Mouse (Mus musculus) macrophage (primary cell): ENCODE data around the gene Neil3. TPM values are rescaled to one million over a fixed set of nuclear protein-coding genes. Genes with fewer than 3 reads are reported as not detected.

Source experiments
- H3K27ac ChIP-seq: fragments of 350-480 bp; formaldehyde crosslinking; 2 replicates; pipeline ENCODE4 v1.9.0; 2021
- H3K36me3 ChIP-seq: fragments of 350-480 bp; formaldehyde crosslinking; 2 replicates; pipeline ENCODE4 v1.9.0; 2021; ENCODE audit errors: inconsistent target
- H3K4me3 ChIP-seq: fragments of 350-480 bp; formaldehyde crosslinking; 2 replicates; pipeline ENCODE4 v1.9.0; 2021; ENCODE audit errors: inconsistent target
- H3K79me2 ChIP-seq: fragments of 350-480 bp; formaldehyde crosslinking; 2 replicates; pipeline ENCODE4 v1.9.0; 2021; ENCODE audit errors: inconsistent target
- WGBS: methylation state at CpG from one replicate; pipeline ENCODE4 v1.1.7; 2026; ENCODE audit warnings: inconsistent platforms; ENCODE audit not compliant: missing documents; 5-methylcytosine and 5-hydroxymethylcytosine counted together
- polyA plus RNA-seq: library from polyadenylated mRNA; stranded (reverse); fragments of 250-400 nt; gene quantifications from 3 replicates; pipeline ENCODE4 v1.2.4, GENCODE M21; 2018; ENCODE audit warnings: inconsistent platforms
- total RNA-seq, 78 experiments: library from RNA; depleted of rRNA; stranded (reverse); fragments of 250-400 nt; gene quantifications; 1 replicate in 9 of 78; 2 replicates in 24 of 78; 3 replicates in 43 of 78; 4 replicates in 2 of 78; pipeline ENCODE4 v1.2.4; 2018; ENCODE audit warnings: inconsistent platforms in 56 of 78

Gene Neil3
- 10 to 100 TPM in 9 of 26 experiments, 1 to 10 TPM in 17; 1.1 to 47.6 (median 9.0) TPM for total RNA-seq (2018; cell fraction: chromatin; rRNA removed)
- 1 to 10 TPM in 7 of 26 experiments, under 1 TPM in 19; 0.26 to 2.2 (median 0.74) TPM for total RNA-seq (2018; cell fraction: cytosol; rRNA removed)
- 10 to 100 TPM in 4 of 26 experiments, 1 to 10 TPM in 22; 1.1 to 64.2 (median 4.5) TPM for total RNA-seq (2018; cell fraction: nucleus; rRNA removed)
- polyA plus RNA-seq: 0.26 to 3.5 TPM (median 2.9 TPM) in 3 replicates

DNA sequence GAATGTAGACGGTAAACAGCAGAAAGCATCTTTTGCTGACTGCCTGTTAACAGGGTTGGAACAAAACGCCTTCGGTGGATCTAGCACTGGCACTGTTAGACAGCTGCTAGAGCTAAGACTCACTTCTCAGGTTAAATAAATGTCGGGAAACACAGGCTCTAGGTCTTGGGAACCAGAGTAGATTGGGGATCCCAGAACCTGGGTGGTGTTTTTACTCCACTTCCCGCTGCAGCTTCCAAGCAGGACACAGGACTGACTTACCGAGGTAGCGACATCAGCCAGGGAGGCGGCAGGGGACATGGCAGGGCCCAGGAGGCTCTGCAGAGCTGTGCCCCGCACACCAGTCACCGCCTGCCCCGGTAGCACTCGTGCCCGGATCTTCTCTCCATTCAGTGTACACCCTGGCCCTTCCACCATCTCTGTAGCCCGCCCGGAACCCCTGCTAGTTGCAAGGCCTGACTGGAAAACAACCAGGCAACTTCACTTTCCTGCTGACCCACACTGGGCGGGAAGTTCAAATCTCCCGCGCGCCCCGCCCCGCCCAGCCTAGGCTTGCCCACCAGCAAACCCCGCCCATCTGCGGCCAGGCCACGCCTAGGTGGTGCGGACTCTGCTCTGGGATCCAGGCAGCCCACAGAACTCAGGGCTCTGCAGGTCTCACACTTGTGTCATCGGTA is at the start of gene Neil3:
Gene Neil3, minus strand, starts transcription at position 571 of the 677 bp plus-strand sequence.
- H3K4me3 ChIP-seq: peak within 1 kb of the TSS; percentile 68
- no peaks in the 10 kb centered on the region for H3K36me3 ChIP-seq
- H3K79me2 ChIP-seq: peaks cover 49% of the 10 kb centered on the region
- 2% methylated on average over 26 of the region's 26 CpGs for WGBS
- H3K27ac ChIP-seq: peak within 1 kb of the TSS; percentile 48

DNA sequence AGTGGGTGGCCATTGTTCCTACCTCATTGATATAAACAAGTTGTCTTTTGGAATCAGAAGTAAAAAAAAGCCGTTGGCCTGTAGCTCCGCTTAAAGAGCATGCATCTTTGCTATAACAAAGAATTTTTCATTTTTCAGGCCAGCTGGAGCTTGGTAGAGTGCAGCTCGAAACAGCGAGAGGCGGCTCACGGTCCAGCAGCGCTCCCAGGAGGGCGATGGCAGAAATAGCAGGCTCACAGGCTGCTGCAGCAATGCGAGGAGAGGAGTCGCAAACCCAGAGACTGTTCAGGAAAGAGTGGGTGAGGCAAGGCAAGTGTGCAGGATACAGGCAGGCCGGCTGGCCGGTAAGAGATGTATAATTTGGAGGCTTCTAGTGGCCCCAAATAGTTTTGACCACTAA is 42.0 kb upstream of the Neil3 start:
- no peaks in the 10 kb centered on the region for H3K79me2 ChIP-seq
- no peaks in the 10 kb centered on the region for H3K36me3 ChIP-seq
- no peak overlapping the region for H3K4me3 ChIP-seq
- no peak overlapping the region for H3K27ac ChIP-seq
- 35% methylated on average over 12 of the region's 12 CpGs for WGBS

DNA sequence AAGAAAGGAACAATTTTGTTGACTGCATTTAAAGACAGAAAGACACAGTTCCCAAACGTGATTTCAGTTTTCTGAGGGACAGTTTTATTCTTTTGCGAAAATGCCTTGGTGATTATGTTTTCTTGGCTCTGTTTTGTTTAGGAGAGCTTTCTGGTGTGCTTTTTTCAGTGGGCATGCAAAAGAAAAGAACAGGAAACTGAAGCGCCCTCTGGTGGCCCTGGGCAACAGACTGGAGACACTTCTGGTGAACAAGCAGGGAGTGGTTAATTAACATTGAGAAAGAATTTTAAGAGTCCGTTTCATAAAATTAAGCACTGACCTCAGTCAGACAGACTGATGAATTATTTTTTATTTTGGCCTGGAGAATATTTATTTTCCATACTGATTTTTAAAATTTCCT is 25.1 kb upstream of the Neil3 start:
- Histone ChIP-seq H3K36me3 (no peaks in the 10 kb centered on the region), H3K27ac (no peak overlapping the region), H3K4me3 (no peak overlapping the region), H3K79me2 (no peaks in the 10 kb centered on the region)
- WGBS: 36% methylated on average over 4 of the region's 4 CpGs

DNA sequence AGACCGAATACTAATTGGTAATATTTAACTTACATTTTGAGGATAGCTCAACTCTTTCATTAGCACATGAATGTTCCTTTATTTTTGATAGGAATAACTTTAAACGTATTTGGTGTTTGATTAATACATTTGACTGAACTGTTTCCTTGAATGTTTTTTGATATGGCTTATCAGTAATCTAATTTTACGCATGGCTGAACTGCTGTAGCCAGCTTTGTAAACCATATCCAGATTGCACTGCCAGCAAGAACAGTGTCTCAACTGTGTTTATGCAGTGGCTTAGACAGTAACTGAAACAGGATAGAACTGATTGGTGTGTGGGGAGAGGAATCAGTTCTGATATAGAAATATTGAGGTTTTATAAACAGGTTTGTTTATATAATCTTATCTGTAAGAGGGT is 22.6 kb upstream of the Neil3 start:
- WGBS: 92% methylated on average over 2 of the region's 3 CpGs
- Histone ChIP-seq H3K79me2 (no peaks in the 10 kb centered on the region), H3K4me3 (no peak overlapping the region), H3K27ac (no peak overlapping the region), H3K36me3 (no peaks in the 10 kb centered on the region)

DNA sequence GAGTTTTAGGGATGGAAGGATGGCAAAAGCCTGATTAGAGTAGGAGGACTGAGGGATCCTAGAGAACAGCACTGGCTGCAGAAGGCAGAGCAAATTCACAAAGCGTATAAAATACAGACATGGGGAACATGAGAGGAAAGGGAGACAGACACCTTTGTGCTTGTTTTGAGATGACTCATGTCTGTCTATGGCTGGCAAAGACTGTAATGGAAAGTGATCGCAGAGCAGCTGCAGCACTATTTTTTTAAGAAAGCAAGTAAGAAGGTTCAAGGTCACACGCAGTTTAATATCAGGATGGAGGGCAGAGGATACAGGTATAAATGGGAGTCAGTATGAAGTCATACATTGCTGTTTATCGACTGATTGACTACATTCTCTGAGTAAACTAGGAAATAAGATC is 8.2 kb downstream of the Neil3 start:
- H3K79me2 ChIP-seq: peaks cover 84% of the 10 kb centered on the region
- no peaks in the 10 kb centered on the region for H3K36me3 ChIP-seq
- no peak overlapping the region for H3K27ac ChIP-seq
- 99% methylated on average over 4 of the region's 4 CpGs for WGBS
- no peak overlapping the region for H3K4me3 ChIP-seq

DNA sequence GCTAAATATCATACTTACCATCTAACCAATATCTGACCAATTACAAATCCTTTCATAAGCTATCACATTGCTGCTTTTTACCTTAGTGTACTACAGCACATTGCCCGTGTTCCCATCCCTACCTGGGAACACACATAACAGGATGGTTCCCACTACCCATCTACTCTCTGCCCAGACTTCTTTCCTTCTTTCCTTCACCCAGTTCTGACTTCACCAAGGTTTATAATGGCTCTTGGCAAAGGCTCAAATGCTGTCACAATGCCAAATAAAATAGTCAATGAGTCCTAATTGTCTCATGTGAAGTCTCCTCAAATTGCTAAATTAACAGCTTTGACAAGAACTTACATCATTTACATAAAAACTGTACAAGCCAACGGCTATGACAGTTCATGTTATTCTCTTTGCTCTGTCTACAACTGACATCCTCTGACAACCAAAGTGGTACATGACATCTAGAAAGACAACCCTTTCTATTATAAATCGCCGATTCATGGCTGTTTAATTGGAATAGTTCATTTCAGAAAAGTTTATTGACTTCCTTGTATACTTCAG is 9.9 kb downstream of the Neil3 start:
- no peaks in the 10 kb centered on the region for H3K36me3 ChIP-seq
- 97% methylated on average over 4 of the region's 4 CpGs for WGBS
- H3K4me3 ChIP-seq: no peak overlapping the region
- peaks cover 75% of the 10 kb centered on the region for H3K79me2 ChIP-seq
- H3K27ac ChIP-seq: no peak overlapping the region

DNA sequence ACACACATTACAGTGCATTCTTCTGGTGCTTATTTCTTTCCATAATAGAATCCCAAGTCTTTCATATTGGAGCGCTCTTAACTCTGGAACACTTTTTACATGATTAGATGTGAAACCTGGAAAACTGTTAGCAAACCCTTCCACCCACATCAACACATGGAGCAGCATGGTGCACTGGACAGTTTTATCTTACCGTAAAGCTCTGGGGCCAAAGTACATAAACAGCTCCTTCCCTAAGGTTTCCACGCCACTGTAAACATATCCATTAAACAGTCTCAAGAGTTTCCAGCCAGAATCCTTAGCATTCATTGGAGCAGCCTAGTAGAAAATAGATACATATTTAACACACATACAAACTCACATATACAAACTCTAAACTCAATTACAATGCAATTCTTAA is 15.4 kb downstream of the Neil3 start:
- H3K27ac ChIP-seq: no peak overlapping the region
- H3K79me2 ChIP-seq: peaks cover 19% of the 10 kb centered on the region; the same call in 1 of the 2 replicates
- H3K36me3 ChIP-seq: no peaks in the 10 kb centered on the region
- H3K4me3 ChIP-seq: no peak overlapping the region
- 92% methylated on average over 3 of the region's 3 CpGs for WGBS

DNA sequence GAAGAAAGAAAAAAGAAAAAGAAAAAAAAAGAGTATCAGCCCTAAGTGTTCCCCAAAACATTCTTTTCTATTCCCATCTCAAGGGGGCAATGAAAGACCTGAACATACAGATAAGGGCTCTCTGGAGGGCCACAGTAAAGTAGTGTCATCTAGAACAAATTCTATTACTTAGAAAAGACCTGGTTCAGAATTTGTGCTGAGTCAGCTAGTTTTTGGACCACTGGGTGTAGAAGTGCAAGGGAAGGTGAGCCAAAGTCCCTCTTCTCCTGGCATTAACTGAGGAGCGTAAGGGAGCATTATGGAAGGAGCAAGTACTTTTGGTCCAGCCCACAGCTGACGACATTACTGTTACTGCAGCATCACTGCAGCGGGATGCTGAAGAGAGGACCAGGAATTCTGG is 19.7 kb downstream of the Neil3 start:
- H3K27ac ChIP-seq: no peak overlapping the region
- no peaks in the 10 kb centered on the region for H3K36me3 ChIP-seq
- H3K4me3 ChIP-seq: no peak overlapping the region
- no peaks in the 10 kb centered on the region; the same call in 1 of the 2 replicates for H3K79me2 ChIP-seq
- 96% methylated on average over 3 of the region's 3 CpGs for WGBS

DNA sequence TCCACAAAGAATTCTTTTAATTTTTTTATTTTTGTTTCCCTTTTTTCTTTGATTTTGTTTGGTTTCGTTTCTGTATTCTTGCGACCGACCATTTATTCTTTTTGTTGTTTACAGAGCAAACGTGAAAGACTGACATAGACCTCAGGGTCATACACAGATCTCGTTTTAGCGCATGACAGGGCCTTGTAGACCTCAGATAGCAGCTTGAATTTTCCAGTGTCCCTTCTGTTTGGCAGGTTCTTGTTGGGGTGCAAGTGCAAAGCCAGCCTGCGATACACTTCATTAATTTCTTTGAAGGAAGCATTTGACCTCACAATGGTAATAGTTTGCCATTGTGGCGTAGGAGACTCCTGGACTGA is 24.6 kb downstream of the Neil3 start:
- 92% methylated on average over 8 of the region's 8 CpGs for WGBS
- H3K4me3 ChIP-seq: no peak overlapping the region
- H3K36me3 ChIP-seq: no peaks in the 10 kb centered on the region
- no peaks in the 10 kb centered on the region; the same call in 1 of the 2 replicates for H3K79me2 ChIP-seq
- H3K27ac ChIP-seq: no peak overlapping the region

DNA sequence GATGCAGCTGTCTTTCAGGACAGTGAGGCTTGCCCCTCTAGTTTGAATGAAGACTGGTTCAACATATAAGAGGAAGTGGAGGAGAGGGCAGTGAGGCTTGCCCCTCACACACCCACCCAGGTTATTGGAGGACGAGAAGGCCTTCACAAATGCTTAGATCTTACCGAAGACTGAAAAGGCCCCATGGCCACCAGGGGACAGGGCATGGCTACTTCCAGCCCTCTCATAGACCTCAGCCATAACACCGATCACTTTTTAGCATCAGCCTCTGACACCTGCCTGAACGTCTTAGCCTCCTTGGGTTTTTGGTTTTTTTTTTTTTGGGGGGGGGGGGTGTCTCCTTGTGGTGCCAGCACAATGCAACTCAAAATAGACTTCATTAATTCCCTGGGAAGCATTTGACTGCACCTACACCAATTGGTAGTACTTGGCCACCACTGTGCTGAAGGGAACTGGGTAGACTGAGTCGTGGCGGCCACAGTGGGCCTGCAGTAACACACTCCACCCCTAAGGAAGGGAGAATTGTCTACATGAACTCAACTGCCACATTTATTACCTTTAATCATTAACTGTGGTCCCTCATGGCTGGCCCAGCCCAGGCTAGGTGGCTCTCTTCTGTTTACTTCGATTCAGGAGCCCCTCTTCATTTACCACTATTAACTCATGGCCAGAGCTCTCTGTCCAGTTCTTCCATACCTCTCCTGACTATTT is 25.1 kb downstream of the Neil3 start:
- WGBS: 96% methylated on average over 7 of the region's 7 CpGs
- no peaks in the 10 kb centered on the region for H3K36me3 ChIP-seq
- H3K27ac ChIP-seq: no peak overlapping the region
- H3K79me2 ChIP-seq: no peaks in the 10 kb centered on the region; the same call in 1 of the 2 replicates
- no peak overlapping the region for H3K4me3 ChIP-seq

DNA sequence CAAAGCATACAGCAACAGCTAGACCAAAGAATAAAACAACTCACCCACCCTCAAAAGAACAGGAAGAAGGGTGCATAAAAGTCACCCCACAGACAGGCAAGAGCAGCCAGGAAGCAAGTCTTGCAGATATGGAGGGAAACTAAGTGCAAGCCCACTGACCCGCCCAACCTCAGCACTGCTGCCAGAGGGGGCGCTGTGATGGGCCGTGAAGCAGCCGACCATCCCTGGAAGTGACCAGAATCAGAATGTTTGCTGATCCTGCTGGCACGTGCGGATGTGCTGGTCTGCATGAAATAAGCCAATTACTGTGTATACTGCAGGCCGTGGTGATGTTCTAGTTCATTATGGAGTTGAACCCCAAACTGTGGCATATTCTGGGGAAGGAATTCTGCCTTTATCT is 26.6 kb downstream of the Neil3 start:
- 86% methylated on average over 7 of the region's 7 CpGs for WGBS
- Histone ChIP-seq H3K79me2 (no peaks in the 10 kb centered on the region; the same call in 1 of the 2 replicates), H3K36me3 (no peaks in the 10 kb centered on the region)

DNA sequence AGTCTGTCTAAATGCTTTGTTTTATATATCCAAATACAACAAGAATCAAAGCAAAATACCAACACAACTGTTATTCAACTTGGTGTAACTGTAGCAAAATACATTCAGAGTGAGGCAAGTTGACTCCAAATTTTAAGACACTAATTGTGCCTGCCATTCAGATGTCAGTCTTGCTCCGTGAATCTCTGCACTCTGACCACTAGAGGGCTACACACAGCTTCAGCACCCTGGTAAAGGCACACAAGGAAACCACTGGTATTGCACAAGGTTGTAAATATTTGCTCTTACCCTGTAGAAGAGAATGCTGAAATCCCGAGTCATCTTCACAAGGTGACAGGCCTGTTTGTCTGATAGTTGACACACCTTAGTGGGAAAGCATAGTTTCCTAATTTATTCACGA is 31.8 kb downstream of the Neil3 start:
- Histone ChIP-seq H3K27ac (no peak overlapping the region), H3K4me3 (no peak overlapping the region), H3K36me3 (no peaks in the 10 kb centered on the region), H3K79me2 (no peaks in the 10 kb centered on the region)
- WGBS: 16% methylated on average over 3 of the region's 3 CpGs

More for the DNA sequence above, 26.6 kb downstream of the Neil3 start:
- Histone ChIP-seq H3K27ac (no peak overlapping the region), H3K4me3 (no peak overlapping the region)

DNA sequence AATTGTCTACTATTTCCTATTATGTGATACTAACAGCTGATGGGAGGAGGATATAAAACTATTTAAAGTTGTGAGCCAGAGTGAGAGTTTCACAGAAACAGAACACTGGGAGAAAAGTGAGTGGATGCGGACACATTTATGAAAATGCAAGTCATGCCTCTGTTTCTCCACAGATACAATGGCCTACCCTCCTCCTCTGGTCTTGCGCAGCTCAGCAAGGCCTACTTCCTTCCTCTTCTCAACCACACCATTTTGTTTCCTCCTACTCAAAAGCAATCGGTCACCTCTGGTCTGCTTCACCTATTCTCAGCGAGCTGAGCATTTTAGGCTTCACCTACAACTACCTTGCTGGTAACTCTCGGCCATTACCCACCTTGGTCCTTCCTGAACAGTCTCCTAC is 34.0 kb downstream of the Neil3 start:
- 35% methylated on average over 5 of the region's 5 CpGs for whole genome bisulfite sequencing
- H3K4me3 ChIP-seq: no peak overlapping the region
- no peaks in the 10 kb centered on the region for H3K79me2 ChIP-seq
- H3K27ac ChIP-seq: peak overlapping the region; percentile 5; the same call in 1 of the 2 replicates
- no peaks in the 10 kb centered on the region for H3K36me3 ChIP-seq

DNA sequence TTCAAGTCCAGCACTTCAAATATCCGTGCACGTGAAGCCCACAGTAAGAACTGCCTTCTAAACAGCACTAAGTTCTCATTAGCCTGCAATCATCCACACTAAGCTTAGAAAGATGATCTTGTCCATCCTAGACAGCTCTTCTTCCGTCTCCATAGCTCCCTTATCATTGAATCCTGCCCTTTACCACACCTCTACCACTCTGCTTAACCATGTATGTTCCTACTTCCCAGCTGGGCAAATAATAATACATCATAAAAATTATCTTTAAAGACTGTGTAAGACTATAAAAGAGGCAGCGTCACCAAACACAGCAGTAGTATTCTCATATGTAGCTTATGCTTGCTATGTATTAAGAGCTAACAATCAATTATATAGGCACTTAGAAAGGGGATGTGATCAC is 35.2 kb downstream of the Neil3 start:
- Histone ChIP-seq H3K36me3 (no peaks in the 10 kb centered on the region), H3K4me3 (no peak overlapping the region), H3K79me2 (no peaks in the 10 kb centered on the region), H3K27ac (no peak overlapping the region)
- 98% methylated on average over 4 of the region's 4 CpGs for WGBS

DNA sequence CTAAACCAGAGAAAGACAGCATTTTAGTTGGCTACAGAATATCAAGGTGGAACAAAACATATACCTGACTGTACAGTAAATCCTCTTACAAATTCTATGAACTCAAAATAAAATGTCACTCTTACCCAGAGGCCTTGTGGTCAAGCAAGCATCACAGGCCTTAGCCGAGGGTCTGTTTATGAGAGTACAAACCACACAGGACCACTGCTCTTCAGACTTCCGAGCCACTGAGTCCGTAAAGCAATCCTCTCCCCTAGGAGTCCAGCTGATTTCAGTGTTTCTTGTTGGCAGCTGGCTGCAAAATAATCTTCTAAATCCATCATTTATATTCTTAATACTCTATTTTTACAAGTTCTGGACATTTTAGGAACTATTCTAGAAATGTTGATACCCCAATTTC is 38.0 kb downstream of the Neil3 start:
- Histone ChIP-seq H3K27ac (no peak overlapping the region), H3K36me3 (no peaks in the 10 kb centered on the region), H3K4me3 (no peak overlapping the region), H3K79me2 (no peaks in the 10 kb centered on the region)
- 100% methylated on average over 1 of the region's 3 CpGs for WGBS
